Mouse (Mus musculus) yolk sac, embryonic 10.5 days (tissue): ENCODE data around the gene Ankrd55.
"Not testable (repeated sequence)": the region's sequence is repeated elsewhere in the genome, so short reads cannot be mapped to it uniquely, and the experiment has no call there.

Source experiments
- DNase-seq: peaks from one replicate; pipeline ENCODE4 v3.0.0-alpha.2; 2017; ENCODE audit warnings: low spot score

Gene Ankrd55

GRCm38 (mm10) chr13:112293092-112293491 is 4.8 kb downstream of the Ankrd55 start:
- no peak for DNase-seq

- DNase-seq = no peak
These were observed 6.2 kb downstream of the Ankrd55 start for GRCm38 (mm10) chr13:112294446-112294845.

- no peak for DNase-seq
These were observed 9.5 kb downstream of the Ankrd55 start for GRCm38 (mm10) chr13:112297781-112298180.

- DNase-seq = no peak
These were observed 15.2 kb downstream of the Ankrd55 start for GRCm38 (mm10) chr13:112303429-112303828.

GRCm38 (mm10) chr13:112308672-112309071 is 20.4 kb downstream of the Ankrd55 start:
- peak; percentile 65 for DNase-seq

- DNase-seq = not testable (repeated sequence)
These were observed 23.4 kb downstream of the Ankrd55 start for GRCm38 (mm10) chr13:112311611-112312010.

- DNase-seq = no peak
These were observed 27.2 kb downstream of the Ankrd55 start for GRCm38 (mm10) chr13:112315442-112315841.

GRCm38 (mm10) chr13:112316622-112317482 is 28.6 kb downstream of the Ankrd55 start:
- no peak for DNase-seq

- DNase-seq = no peak
These were observed 29.9 kb downstream of the Ankrd55 start for GRCm38 (mm10) chr13:112318124-112318523.

GRCm38 (mm10) chr13:112323591-112324266 is 35.5 kb downstream of the Ankrd55 start:
- no peak for DNase-seq

- no peak for DNase-seq
These were observed 36.9 kb downstream of the Ankrd55 start for GRCm38 (mm10) chr13:112325126-112325525.

GRCm38 (mm10) chr13:112326403-112326802 is 38.2 kb downstream of the Ankrd55 start:
- DNase-seq = no peak

- no peak for DNase-seq
These were observed 38.7 kb downstream of the Ankrd55 start for GRCm38 (mm10) chr13:112326977-112327376.

GRCm38 (mm10) chr13:112327511-112327910 is 39.3 kb downstream of the Ankrd55 start:
- DNase-seq = no peak

GRCm38 (mm10) chr13:112330257-112330656 is 42.0 kb downstream of the Ankrd55 start:
- no peak for DNase-seq

- peak; percentile 52 for DNase-seq
These were observed 42.8 kb downstream of the Ankrd55 start for GRCm38 (mm10) chr13:112330919-112331681.

- no peak for DNase-seq
These were observed 43.4 kb downstream of the Ankrd55 start for GRCm38 (mm10) chr13:112331682-112332061.

- no peak for DNase-seq
These were observed 47.3 kb downstream of the Ankrd55 start for GRCm38 (mm10) chr13:112335531-112335930.

GRCm38 (mm10) chr13:112337146-112337545 is 48.9 kb downstream of the Ankrd55 start:
- no peak for DNase-seq

GRCm38 (mm10) chr13:112340205-112340604 is 52.0 kb downstream of the Ankrd55 start:
- no peak for DNase-seq

GRCm38 (mm10) chr13:112340761-112341160 is 52.5 kb downstream of the Ankrd55 start:
- no peak for DNase-seq

GRCm38 (mm10) chr13:112342971-112343627 is 54.8 kb downstream of the Ankrd55 start:
- no peak for DNase-seq
